Mouse (Mus musculus): ENCODE measurements around the gene Ifnk. TPM values are rescaled to one million over a fixed set of nuclear protein-coding genes. Genes with fewer than 3 reads are reported as not detected.

The Ifnk gene
- total and polyA plus RNA-seq, 3 experiments, result not detected

GRCm38 (mm10) chr4:35123087-35123486 lies 28.8 kb upstream of the Ifnk start:
- peaks cover 33% of the 10 kb centered on the region for H3K79me2 ChIP-seq (replicated peaks; ENCODE audit: control insufficient read depth, extremely low read depth, insufficient read depth, poor library complexity, severe bottlenecking)
- H3K9ac ChIP-seq (ENCODE audit: insufficient read depth, low read depth), result no peak overlapping the region
- H3K9me3 ChIP-seq (replicated peaks; ENCODE audit: low read length), result peaks cover 5% of the 10 kb centered on the region
- peaks cover 0 to 5% of the 10 kb centered on the region in 2 experiments for H3K36me3 ChIP-seq (replicated peaks in 1 of 2; ENCODE audit: control insufficient read depth in 1 of 2, insufficient read depth in 1 of 2, low read length in 1 of 2)
- dilution Hi-C loops (cut with MboI; ENCODE audit: extremely low pct_ligation_motif_present, extremely low pct_unique_long_range_greater_than_20kb, low sequenced_read_pairs) (no loop called here), in situ Hi-C loops (cut with MboI; ENCODE audit: low pct_ligation_motif_present, low pct_unique_long_range_greater_than_20kb, low sequenced_read_pairs) (no loop called here)
- H3K4me2 ChIP-seq (ENCODE audit: insufficient read depth, low read depth, poor library complexity, severe bottlenecking), result no peak overlapping the region
- no peak overlapping the region for H3K27ac ChIP-seq (ENCODE audit: insufficient read depth, low read depth)
- no peak for TF ChIP-seq TCF12 (IDR thresholded peaks at IDR 0.05; ENCODE audit: low read depth, low read length)
- TF ChIP-seq CHD1 (IDR thresholded peaks at IDR 0.05; ENCODE audit: low read depth, low read length), result no peak
- TF ChIP-seq RAD21 (IDR thresholded peaks at IDR 0.05; ENCODE audit: low read depth, low read length), result no peak
- no peak for TF ChIP-seq ZKSCAN1 (IDR thresholded peaks at IDR 0.05; ENCODE audit: borderline replicate concordance, low read depth, low read length)
- TF ChIP-seq MAFK (IDR thresholded peaks at IDR 0.05; ENCODE audit: insufficient replicate concordance, low read length), result no peak
- TF ChIP-seq CHD2 (IDR thresholded peaks at IDR 0.05; ENCODE audit: low read length), result no peak
- no peak for TF ChIP-seq HCFC1 (IDR thresholded peaks at IDR 0.05; ENCODE audit: low read depth, low read length)
- TF ChIP-seq ZMIZ1 (IDR thresholded peaks at IDR 0.05; ENCODE audit: low read depth, low read length), result no peak
- TF ChIP-seq USF1 (IDR thresholded peaks at IDR 0.05; ENCODE audit: low read depth, low read length), result no peak
- H3K4me3 ChIP-seq (replicated peaks in 1 of 3; ENCODE audit: low read depth in 2 of 3, low read length in 2 of 3, poor library complexity in 1 of 3), result no peak overlapping the region
- no peaks in the 10 kb centered on the region for H3K27me3 ChIP-seq (replicated peaks)
- peaks cover 26 to 84% of the 10 kb centered on the region in 2 experiments for H3K4me1 ChIP-seq (ENCODE audit: control insufficient read depth in 1 of 2, insufficient read depth in 2 of 2)
- DNase-seq (ENCODE audit: extremely low read depth), result no peak

- DNase-seq (ENCODE audit: extremely low read depth), result no peak
- H3K9me3 ChIP-seq (replicated peaks; ENCODE audit: low read length), result no peaks in the 10 kb centered on the region
- H3K36me3 ChIP-seq (replicated peaks in 1 of 2; ENCODE audit: control insufficient read depth in 1 of 2, insufficient read depth in 1 of 2, low read length in 1 of 2), result peaks cover 0 to 2% of the 10 kb centered on the region in 2 experiments
- no peaks in the 10 kb centered on the region for H3K27me3 ChIP-seq (replicated peaks)
- peak overlapping the region; percentile 13; the same call in 1 of the 2 replicates for H3K27ac ChIP-seq (ENCODE audit: insufficient read depth, low read depth)
- H3K9ac ChIP-seq (ENCODE audit: insufficient read depth, low read depth), result peak overlapping the region; percentile 47; the same call in 1 of the 2 replicates
- in situ Hi-C loops (cut with MboI; ENCODE audit: low pct_ligation_motif_present, low pct_unique_long_range_greater_than_20kb, low sequenced_read_pairs) (no loop called here), dilution Hi-C loops (cut with MboI; ENCODE audit: extremely low pct_ligation_motif_present, extremely low pct_unique_long_range_greater_than_20kb, low sequenced_read_pairs) (no loop called here)
- TF ChIP-seq CHD1 (IDR thresholded peaks at IDR 0.05; ENCODE audit: low read depth, low read length) (0 out of 2 replicates have a peak, but pooled peaks have one; percentile 32), ZMIZ1 (IDR thresholded peaks at IDR 0.05; ENCODE audit: low read depth, low read length) (no peak), MYC (IDR thresholded peaks at IDR 0.05; ENCODE audit: low read depth, low read length) (no peak), IRF4 (IDR thresholded peaks at IDR 0.05; ENCODE audit: low read depth, low read length) (no peak), TCF12 (IDR thresholded peaks at IDR 0.05; ENCODE audit: low read depth, low read length) (no peak), CTCF (conservative IDR thresholded peaks at IDR 0.05 in 1 of 2, IDR thresholded peaks at IDR 0.05 in 1 of 2; ENCODE audit: low read depth in 2 of 2, low read length in 2 of 2) (no peak), PAX5 (IDR thresholded peaks at IDR 0.05; ENCODE audit: low read length) (no peak), BHLHE40 (IDR thresholded peaks at IDR 0.05; ENCODE audit: low read depth, low read length) (peak; percentile 57; the same call in 1 of the 2 replicates), RAD21 (IDR thresholded peaks at IDR 0.05; ENCODE audit: low read depth, low read length) (no peak), POLR2A (IDR thresholded peaks at IDR 0.05; ENCODE audit: low read depth, low read length) (no peak), TBP (conservative IDR thresholded peaks at IDR 0.05; ENCODE audit: low read depth, low read length) (no peak), ETS1 (conservative IDR thresholded peaks at IDR 0.05; ENCODE audit: low read depth, low read length) (no peak), E2F4 (IDR thresholded peaks at IDR 0.05; ENCODE audit: insufficient replicate concordance, low read depth, low read length) (no peak)
- peaks cover 37% of the 10 kb centered on the region for H3K79me2 ChIP-seq (replicated peaks; ENCODE audit: control insufficient read depth, extremely low read depth, insufficient read depth, poor library complexity, severe bottlenecking)
- H3K4me1 ChIP-seq (ENCODE audit: control insufficient read depth in 1 of 2, insufficient read depth in 2 of 2), result peaks cover 33 to 92% of the 10 kb centered on the region in 2 experiments
- H3K4me3 ChIP-seq (replicated peaks in 1 of 3; ENCODE audit: low read depth in 2 of 3, low read length in 2 of 3, poor library complexity in 1 of 3), result no peak overlapping the region
- peak overlapping the region; percentile 73 for H3K4me2 ChIP-seq (ENCODE audit: insufficient read depth, low read depth, poor library complexity, severe bottlenecking)
Measured at GRCm38 (mm10) chr4:35124027-35124426, 27.8 kb upstream of the Ifnk start.

Data from CH12.LX (cell line).